Mouse (Mus musculus): ENCODE data around the gene Rabep2. TPM values are rescaled to one million over a fixed set of nuclear protein-coding genes. Genes with fewer than 3 reads are reported as not detected.

The Rabep2 gene
- total RNA-seq, 2 experiments from 2014 or later, result 11.5 to 13.9 TPM

- ATAC-seq (replicated peaks; ENCODE audit: low FRiP score, low TSS enrichment, poor library complexity, severe bottlenecking), result 0 out of 2 replicates have a peak, but pooled peaks have one; percentile 18
These were observed 53.1 kb downstream of the Rabep2 start for GRCm38 (mm10) chr7:126481699-126482098.

- peak; percentile 68 for ATAC-seq (replicated peaks; ENCODE audit: low FRiP score, low TSS enrichment, poor library complexity, severe bottlenecking)
These were observed 53.9 kb downstream of the Rabep2 start for GRCm38 (mm10) chr7:126482392-126482871.

- peak; percentile 88 for ATAC-seq (replicated peaks; ENCODE audit: low FRiP score, low TSS enrichment, poor library complexity, severe bottlenecking)
These were observed 58.5 kb downstream of the Rabep2 start, which contains the start of gene Tufm for GRCm38 (mm10) chr7:126487052-126487483. TSS of gene Tufm (plus strand) at chr7:126487361.

DNA sequence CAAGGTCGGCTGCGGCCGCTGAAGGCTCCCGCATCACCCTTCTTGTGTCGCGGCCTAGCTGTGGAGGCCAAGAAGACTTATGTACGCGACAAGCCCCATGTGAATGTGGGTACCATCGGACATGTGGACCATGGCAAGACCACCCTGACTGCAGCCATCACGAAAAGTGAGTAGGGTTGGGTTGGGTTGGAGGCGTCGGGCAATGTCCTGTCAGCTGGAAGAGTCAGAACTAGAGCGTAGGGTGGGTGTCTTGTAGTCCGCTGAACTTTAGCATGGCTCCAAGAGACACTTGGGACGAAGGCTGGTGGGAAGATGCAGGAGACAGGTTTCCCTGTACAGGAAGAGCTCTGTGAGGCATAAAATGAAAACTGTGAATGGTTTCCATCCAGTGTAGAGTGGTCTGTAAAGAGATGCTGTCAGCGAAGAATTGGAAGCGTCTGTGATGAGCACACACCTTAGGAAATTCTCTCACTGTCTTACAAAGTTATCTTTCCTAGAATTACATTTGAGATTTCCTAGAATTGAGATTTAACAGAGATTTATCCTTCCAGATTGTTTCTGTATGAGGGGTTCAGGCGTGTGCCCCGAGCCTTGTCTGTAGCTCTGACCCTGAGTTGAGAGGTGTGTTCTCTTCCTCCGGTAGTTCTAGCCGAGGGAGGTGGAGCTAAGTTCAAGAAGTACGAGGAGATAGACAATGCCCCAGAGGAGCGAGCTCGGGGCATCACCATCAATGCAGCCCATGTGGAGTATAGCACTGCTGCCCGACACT is 59.2 kb downstream of the Rabep2 start:
- ATAC-seq (replicated peaks; ENCODE audit: low FRiP score, low TSS enrichment, poor library complexity, severe bottlenecking), result 0 out of 2 replicates have a peak, but pooled peaks have one; percentile 28

DNA sequence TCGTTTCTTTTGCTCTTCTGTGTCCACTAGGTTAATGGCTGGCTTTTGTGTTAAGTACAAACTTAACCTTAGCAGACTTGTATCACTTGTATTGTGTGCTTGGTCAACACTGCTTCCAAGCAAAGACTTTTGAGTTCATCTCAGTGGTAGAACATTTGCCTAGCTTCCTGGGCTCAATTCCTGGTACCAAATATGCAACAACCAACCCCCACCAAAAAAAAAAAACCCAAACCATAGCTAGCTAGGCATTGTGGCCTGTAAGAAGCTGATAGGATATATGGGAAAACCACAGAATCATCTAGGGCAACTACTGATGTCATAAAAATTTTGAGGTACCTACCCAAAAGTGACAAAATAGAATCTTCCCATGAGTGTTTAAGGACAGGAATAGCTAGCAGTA is 62.4 kb downstream of the Rabep2 start:
- no peak for ATAC-seq (replicated peaks; ENCODE audit: low FRiP score, low TSS enrichment, poor library complexity, severe bottlenecking)

- no peak for ATAC-seq (replicated peaks; ENCODE audit: low FRiP score, low TSS enrichment, poor library complexity, severe bottlenecking)
These were observed 63.4 kb downstream of the Rabep2 start for GRCm38 (mm10) chr7:126491973-126492372.

DNA sequence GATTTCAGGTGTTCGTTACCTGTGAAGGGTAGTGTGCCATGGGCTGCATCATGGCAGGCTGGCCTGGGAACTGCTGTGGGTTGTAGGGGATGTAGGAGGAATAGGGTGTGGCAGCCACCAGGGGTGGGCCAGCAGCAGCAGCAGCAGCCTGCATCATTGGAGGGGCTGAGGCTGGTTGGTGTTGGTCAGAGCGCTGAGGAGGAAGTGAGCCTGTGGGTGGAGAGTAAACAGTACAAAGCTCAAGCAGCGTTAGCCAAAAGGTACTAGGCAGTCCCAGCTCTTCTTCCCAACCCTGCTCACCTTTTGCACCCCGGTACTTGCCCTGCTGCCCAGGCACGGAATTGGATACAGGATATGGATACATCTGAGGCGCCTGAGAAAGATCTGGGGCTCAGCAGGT is 65.6 kb downstream of the Rabep2 start:
- ATAC-seq (replicated peaks; ENCODE audit: low FRiP score, low TSS enrichment, poor library complexity, severe bottlenecking), result no peak

DNA sequence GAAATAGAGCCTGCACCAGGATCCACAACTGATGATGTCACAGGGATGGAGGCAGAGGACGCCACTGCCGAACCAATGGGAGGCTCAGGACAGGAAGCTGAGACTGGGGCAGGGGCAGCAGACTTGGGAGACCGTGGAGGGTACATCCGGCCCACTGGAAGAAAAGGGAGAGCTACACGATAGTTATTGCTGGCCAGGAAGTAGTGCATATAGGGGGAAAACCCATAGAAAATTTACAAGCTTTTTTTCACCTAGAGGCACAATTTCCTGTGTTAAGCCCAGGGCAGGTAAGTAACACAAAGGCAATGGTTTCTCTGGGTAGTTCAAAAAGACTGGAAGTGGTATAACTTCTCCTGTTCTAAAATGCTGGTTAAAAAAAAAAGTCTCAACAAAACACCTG is 67.9 kb downstream of the Rabep2 start:
- ATAC-seq (replicated peaks; ENCODE audit: low FRiP score, low TSS enrichment, poor library complexity, severe bottlenecking), result no peak

GRCm38 (mm10) chr7:126497966-126498365 is 69.4 kb downstream of the Rabep2 start:
- no peak for ATAC-seq (replicated peaks; ENCODE audit: low FRiP score, low TSS enrichment, poor library complexity, severe bottlenecking)

Other genes starting within 250 kb of the Rabep2 start
- 147 and 182 TPM in 2 replicates for gene Xpo6, start 228.3 kb upstream of the Rabep2 start, total RNA-seq (2014; fragmentation: Nextera tagmentation)
- 40.3 and 77.8 TPM in 2 replicates for gene Xpo6, start 228.3 kb upstream of the Rabep2 start, total RNA-seq (2017)
- gene Sbk1, start 156.1 kb upstream of the Rabep2 start, total RNA-seq (2014; fragmentation: Nextera tagmentation), result 6.6 and 7.0 TPM in 2 replicates
- gene Sbk1, start 156.1 kb upstream of the Rabep2 start, total RNA-seq (2017), result 2.9 and 5.2 TPM in 2 replicates
- gene Lat, start 59.2 kb upstream of the Rabep2 start, total RNA-seq (2014; fragmentation: Nextera tagmentation), result 17.3 and 28.3 TPM in 2 replicates
- 9.3 and 11.0 TPM in 2 replicates for gene Lat, start 59.2 kb upstream of the Rabep2 start, total RNA-seq (2017)
- 24.7 and 30.7 TPM in 2 replicates for gene Spns1, start 51.3 kb upstream of the Rabep2 start, total RNA-seq (2014; fragmentation: Nextera tagmentation)
- gene Spns1, start 51.3 kb upstream of the Rabep2 start, total RNA-seq (2017), result 5.2 and 8.3 TPM in 2 replicates
- gene Nfatc2ip, start 32.0 kb upstream of the Rabep2 start, total RNA-seq (2014; fragmentation: Nextera tagmentation), result 14.9 and 32.5 TPM in 2 replicates
- 17.8 and 18.9 TPM in 2 replicates for gene Nfatc2ip, start 32.0 kb upstream of the Rabep2 start, total RNA-seq (2017)
- 1.7 and 16.4 TPM in 2 replicates for gene Cd19, start 13.9 kb upstream of the Rabep2 start, total RNA-seq (2014; fragmentation: Nextera tagmentation)
- 0.28 TPM in 1 of 2 replicates, not detected in the other for gene Cd19, start 13.9 kb upstream of the Rabep2 start, total RNA-seq (2017)
- 2.3 TPM in 1 of 2 replicates, not detected in the other for gene Atp2a1, start 34.3 kb downstream of the Rabep2 start, total RNA-seq (2014; fragmentation: Nextera tagmentation)
- 0.15 and 0.61 TPM in 2 replicates for gene Atp2a1, start 34.3 kb downstream of the Rabep2 start, total RNA-seq (2017)
- 24.8 and 49.2 TPM in 2 replicates for gene Sh2b1, start 46.7 kb downstream of the Rabep2 start, total RNA-seq (2014; fragmentation: Nextera tagmentation)
- gene Sh2b1, start 46.7 kb downstream of the Rabep2 start, total RNA-seq (2017), result 11.7 and 11.9 TPM in 2 replicates
- 128 and 168 TPM in 2 replicates for gene Tufm, start 58.6 kb downstream of the Rabep2 start, total RNA-seq (2014; fragmentation: Nextera tagmentation)
- gene Tufm, start 58.6 kb downstream of the Rabep2 start, total RNA-seq (2017), result 92.9 and 141 TPM in 2 replicates
- gene Atxn2l, start 74.7 kb downstream of the Rabep2 start, total RNA-seq (2014; fragmentation: Nextera tagmentation), result 162 and 199 TPM in 2 replicates
- 28.4 and 42.7 TPM in 2 replicates for gene Atxn2l, start 74.7 kb downstream of the Rabep2 start, total RNA-seq (2017)
- 193 and 244 TPM in 2 replicates for gene Eif3c, start 137.7 kb downstream of the Rabep2 start, total RNA-seq (2014; fragmentation: Nextera tagmentation)
- gene Eif3c, start 137.7 kb downstream of the Rabep2 start, total RNA-seq (2017), result 286 and 298 TPM in 2 replicates
- gene Apobr, start 156.2 kb downstream of the Rabep2 start, total RNA-seq (2014; fragmentation: Nextera tagmentation), result 0.79 and 2.4 TPM in 2 replicates
- gene Apobr, start 156.2 kb downstream of the Rabep2 start, total RNA-seq (2017), result 0.89 and 2.4 TPM in 2 replicates
- 24.5 and 43.7 TPM in 2 replicates for gene Cln3, start 157.1 kb downstream of the Rabep2 start, total RNA-seq (2014; fragmentation: Nextera tagmentation)
- 3.8 and 9.8 TPM in 2 replicates for gene Cln3, start 157.1 kb downstream of the Rabep2 start, total RNA-seq (2017)
- not detected in 2 replicates for gene Il27, start 166.2 kb downstream of the Rabep2 start, total RNA-seq (2014; fragmentation: Nextera tagmentation)
- not detected in 2 replicates for gene Il27, start 166.2 kb downstream of the Rabep2 start, total RNA-seq (2017)
- gene Nupr1, start 202.1 kb downstream of the Rabep2 start, total RNA-seq (2014; fragmentation: Nextera tagmentation), result 6.3 TPM in 1 of 2 replicates, not detected in the other
- 2.7 and 9.9 TPM in 2 replicates for gene Nupr1, start 202.1 kb downstream of the Rabep2 start, total RNA-seq (2017)
- 100 and 125 TPM in 2 replicates for gene Sgf29, start 220.6 kb downstream of the Rabep2 start, total RNA-seq (2014; fragmentation: Nextera tagmentation)
- 37.4 and 51.0 TPM in 2 replicates for gene Sgf29, start 220.6 kb downstream of the Rabep2 start, total RNA-seq (2017)
- gene Sult1a1, start 247.7 kb downstream of the Rabep2 start, total RNA-seq (2014; fragmentation: Nextera tagmentation), result not detected in 2 replicates
- gene Sult1a1, start 247.7 kb downstream of the Rabep2 start, total RNA-seq (2017), result not detected in 2 replicates